Mouse (Mus musculus) neutrophil, adult 59 days (primary cell): Measurements from ENCODE around the gene Acss2. TPM values are rescaled to one million over a fixed set of nuclear protein-coding genes. Genes with fewer than 3 reads are reported as not detected.

ENCODE experiments used
- total RNA-seq, 2 experiments: library from RNA; stranded (reverse); gene quantifications; 1 replicate in 1 of 2; 2 replicates in 1 of 2; pipeline ENCODE4 v1.2.4; 2023

Acss2 gene
- 1 to 10 TPM; 7.1 to 7.5 TPM for total RNA-seq

DNA sequence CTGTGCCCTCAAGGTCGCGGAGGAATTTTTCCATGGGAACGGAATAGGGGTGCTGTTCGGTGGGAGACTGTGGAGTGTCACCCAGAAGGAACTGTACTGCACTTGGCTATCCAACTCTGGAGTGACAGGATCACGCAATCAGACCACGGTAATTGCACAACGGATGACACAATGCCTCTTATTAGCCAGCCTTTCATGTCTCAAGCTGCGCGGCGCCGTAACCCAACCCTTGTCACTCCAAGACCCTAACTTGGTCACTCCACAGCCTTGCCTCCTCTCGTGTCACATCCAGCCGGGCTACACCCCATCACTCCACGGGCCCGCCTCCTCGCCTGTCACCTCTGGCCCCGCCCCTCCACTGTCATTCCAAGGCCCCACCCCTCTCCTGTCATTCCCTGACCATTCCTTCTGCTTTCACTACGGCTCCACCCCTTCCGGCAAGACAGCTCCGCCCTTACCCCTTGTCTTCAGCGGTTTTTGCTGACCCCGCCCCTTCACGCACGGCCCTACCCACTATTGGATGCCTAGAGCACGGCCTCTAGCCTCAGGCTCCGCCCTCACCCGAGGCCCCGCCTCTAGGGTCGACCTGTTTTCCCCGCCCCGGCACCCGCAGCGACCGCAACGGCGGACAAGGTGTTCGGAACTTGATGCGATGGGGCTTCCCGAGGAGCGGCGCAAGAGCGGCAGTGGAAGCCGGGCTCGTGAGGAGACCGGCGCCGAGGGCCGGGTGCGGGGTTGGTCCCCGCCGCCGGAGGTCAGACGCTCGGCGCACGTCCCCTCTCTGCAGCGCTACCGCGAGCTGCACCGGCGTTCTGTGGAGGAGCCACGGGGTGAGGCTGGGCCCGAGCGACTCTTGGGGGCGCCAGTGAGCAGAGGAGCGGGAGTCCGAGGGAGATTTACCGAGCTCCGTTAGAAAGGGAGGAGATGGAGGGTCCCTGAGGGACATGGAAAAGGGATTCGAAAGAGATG, at the start of gene Acss2, which contains the start of gene Ggt7:
TSS of gene Acss2 (plus strand) at position 494 of the 969 bp plus-strand sequence.
TSS of gene Ggt7 (minus strand) at position 783 of the 969 bp plus-strand sequence.

DNA sequence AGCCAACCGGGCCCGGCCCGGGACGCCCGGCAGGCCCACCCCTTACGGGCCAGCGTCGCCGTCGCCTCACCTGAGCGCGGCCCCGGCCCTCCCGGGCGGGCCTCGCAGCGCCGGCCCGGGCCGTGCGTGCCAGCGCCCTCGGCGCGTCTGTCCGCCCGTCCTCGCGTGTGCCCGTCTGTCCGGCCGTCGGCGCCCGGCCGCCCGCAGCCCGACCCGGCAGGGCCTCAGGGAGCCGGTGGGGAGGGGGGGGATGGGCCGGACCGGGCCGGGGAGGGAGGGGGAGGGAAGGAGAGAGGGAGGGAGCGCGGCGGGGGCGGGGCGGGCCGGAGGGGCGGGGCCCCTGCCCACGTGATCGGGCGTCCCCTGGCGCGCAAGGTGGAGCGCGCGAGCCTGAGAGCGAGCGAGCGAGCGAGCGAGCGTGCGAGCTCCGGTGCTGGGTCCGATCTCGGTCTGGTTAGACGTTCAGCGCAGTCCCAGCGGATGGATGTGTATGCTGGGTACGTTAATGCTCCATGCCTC, 44.1 kb upstream of the Acss2 start, which contains the start of gene Ncoa6:
TSS of gene Ncoa6 (minus strand) at position 325 of the 519 bp plus-strand sequence.

DNA sequence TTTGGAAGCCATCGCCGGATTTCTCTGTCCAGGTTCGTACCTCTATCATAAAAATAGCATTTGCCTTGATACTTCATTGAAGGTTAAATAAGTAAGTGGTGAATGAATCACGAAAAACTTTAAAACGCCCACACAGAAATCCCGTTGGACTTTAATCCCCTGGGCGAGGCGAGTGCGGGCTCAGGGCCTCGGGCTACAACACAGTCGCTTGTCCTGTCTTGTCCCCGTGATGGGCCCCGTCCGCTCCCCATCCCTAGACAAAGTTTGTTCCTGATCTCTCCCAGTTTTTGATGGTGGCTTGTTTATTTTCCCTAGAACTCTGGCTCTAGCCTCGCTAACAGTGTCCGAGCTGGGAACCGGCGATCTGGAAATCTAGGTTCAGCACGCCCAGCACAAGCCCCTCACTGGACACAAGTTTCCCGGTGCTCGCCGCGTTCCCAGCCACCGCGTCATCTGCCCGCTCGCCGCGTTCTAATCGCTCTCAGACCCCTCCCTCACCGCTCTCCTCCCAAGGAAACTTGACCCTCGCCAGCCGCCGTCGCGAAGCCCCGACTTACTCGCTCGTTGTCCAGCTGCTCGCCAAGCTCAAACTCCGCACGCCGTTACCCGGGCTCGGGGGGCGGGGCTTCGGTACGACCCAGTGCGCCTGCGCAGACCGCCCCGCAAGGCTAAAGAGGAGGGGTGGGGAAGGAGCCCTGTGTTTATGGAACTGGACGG, 74.5 kb downstream of the Acss2 start, which contains the start of gene Gss:
TSS of gene Gss (minus strand) at position 674 of the 717 bp plus-strand sequence.

DNA sequence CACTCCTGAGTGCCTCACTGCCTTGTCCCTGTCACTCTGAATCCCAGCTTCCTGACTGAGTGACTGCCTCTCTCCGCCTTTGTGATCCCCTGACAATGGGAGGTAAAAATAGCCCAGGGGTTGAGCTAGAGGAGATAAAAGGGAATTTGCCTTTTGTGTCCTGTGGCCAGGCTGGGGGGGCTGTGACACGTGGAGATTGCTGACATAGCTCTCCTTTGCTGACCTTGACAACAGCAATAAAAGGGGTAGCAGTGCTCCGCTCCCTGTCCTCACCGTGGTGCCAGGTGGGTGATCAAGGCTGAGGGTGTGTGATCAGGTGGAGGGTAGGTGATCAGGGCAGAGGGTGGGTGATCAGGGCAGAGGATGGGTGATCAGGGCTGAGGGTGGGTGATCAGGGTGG, 93.2 kb downstream of the Acss2 start, which contains the start of gene Myh7b:
TSS of gene Myh7b (plus strand) at position 235 of the 400 bp plus-strand sequence.

Other genes with a start within 250 kb of the Acss2 start
- gene Map1lc3a, start 241.7 kb upstream of the Acss2 start, total RNA-seq = 10 to 100 TPM; 37.8 to 44.7 TPM
- 10 to 100 TPM; 16.1 to 18.7 TPM for gene Pigu, start 160.5 kb upstream of the Acss2 start, total RNA-seq
- 100 to 1,000 TPM; 321 to 367 TPM for gene Trp53inp2, start 136.9 kb upstream of the Acss2 start, total RNA-seq
- gene Ncoa6, start 44.1 kb upstream of the Acss2 start, total RNA-seq = 10 to 100 TPM; 53.1 to 60.1 TPM
- gene Ggt7, start 289 bp downstream of the Acss2 start, total RNA-seq = not detected
- 10 to 100 TPM; 10.1 to 14.1 TPM for gene Gss, start 74.9 kb downstream of the Acss2 start, total RNA-seq
- not detected for gene Myh7b, start 93.3 kb downstream of the Acss2 start, total RNA-seq
- gene Trpc4ap, start 174.4 kb downstream of the Acss2 start, total RNA-seq = 100 to 1,000 TPM; 135 to 144 TPM
- 10 to 100 TPM; 38.4 to 39.7 TPM for gene Edem2, start 211.5 kb downstream of the Acss2 start, total RNA-seq
- gene Gm17581, start 217.9 kb downstream of the Acss2 start, total RNA-seq = not detected
- gene Procr, start 233.2 kb downstream of the Acss2 start, total RNA-seq = not detected